Mouse (Mus musculus) central nervous system, embryonic 14 days (tissue): Measurements from ENCODE around the gene Leng1. TPM values are rescaled to one million over a fixed set of nuclear protein-coding genes. Genes with fewer than 3 reads are reported as not detected.

Experiments
- polyA plus RNA-seq: library from polyadenylated mRNA; depleted of rRNA; stranded (reverse); fragments of >200 nt; gene quantifications from 2 replicates; pipeline ENCODE4 v1.2.3, GENCODE M21; 2012; rRNA removed

The Leng1 gene
- polyA plus RNA-seq, result 10.1 and 10.7 TPM in 2 replicates

GRCm38 (mm10) chr7:3665215-3666114 is at the start of gene Leng1:
TSS of gene Leng1 (minus strand) at chr7:3665840.

GRCm38 (mm10) chr7:3703879-3704441 is 38.3 kb upstream of the Leng1 start, which contains the start of gene Rps9:
TSS of gene Rps9 (plus strand) at chr7:3703993.

GRCm38 (mm10) chr7:3692987-3693808 is 27.6 kb upstream of the Leng1 start, which contains the start of gene Mboat7:
TSS of gene Mboat7 (minus strand) at chr7:3693523.

GRCm38 (mm10) chr7:3692382-3692986 is 26.8 kb upstream of the Leng1 start, which contains the start of gene Tsen34:
TSS of gene Tsen34 (plus strand) at chr7:3692863.

GRCm38 (mm10) chr7:3677342-3677741 is 11.7 kb upstream of the Leng1 start, which contains the start of gene Tmc4:
TSS of gene Tmc4 (minus strand) at chr7:3677553.

GRCm38 (mm10) chr7:3644672-3645487 is 20.8 kb downstream of the Leng1 start, which contains the start of gene Cnot3:
TSS of gene Cnot3 (plus strand) at chr7:3645268.

GRCm38 (mm10) chr7:3629543-3630477 is 35.8 kb downstream of the Leng1 start, which contains the start of the genes Tfpt and Prpf31:
TSS of gene Tfpt (minus strand) at chr7:3629929.
TSS of gene Prpf31 (plus strand) at chr7:3629985.

GRCm38 (mm10) chr7:3617242-3617995 is 48.2 kb downstream of the Leng1 start, which contains the start of gene Ndufa3:
TSS of gene Ndufa3 (plus strand) at chr7:3617373.

GRCm38 (mm10) chr7:3616057-3616388 is 49.6 kb downstream of the Leng1 start, which contains the start of gene Oscar:
TSS of gene Oscar (minus strand) at chr7:3616157.

Other genes with a start within 250 kb of the Leng1 start
- 0.04 and 1.8 TPM in 2 replicates for gene Cacng6, start 241.6 kb downstream of the Leng1 start, polyA plus RNA-seq
- 0.05 and 0.21 TPM in 2 replicates for gene Tarm1, start 163.2 kb downstream of the Leng1 start, polyA plus RNA-seq
- 1.6 and 2.2 TPM in 2 replicates for gene Oscar, start 49.7 kb downstream of the Leng1 start, polyA plus RNA-seq
- gene Ndufa3, start 48.5 kb downstream of the Leng1 start, polyA plus RNA-seq, result 221 and 222 TPM in 2 replicates
- 34.6 and 38.4 TPM in 2 replicates for gene Tfpt, start 35.9 kb downstream of the Leng1 start, polyA plus RNA-seq
- gene Prpf31, start 35.9 kb downstream of the Leng1 start, polyA plus RNA-seq, result 72.9 and 84.7 TPM in 2 replicates
- gene Cnot3, start 20.6 kb downstream of the Leng1 start, polyA plus RNA-seq, result 79.6 and 81.0 TPM in 2 replicates
- 12.5 and 16.2 TPM in 2 replicates for gene Tmc4, start 11.7 kb upstream of the Leng1 start, polyA plus RNA-seq
- gene Tsen34, start 27.0 kb upstream of the Leng1 start, polyA plus RNA-seq, result 162 and 166 TPM in 2 replicates
- gene Mboat7, start 27.7 kb upstream of the Leng1 start, polyA plus RNA-seq, result 72.0 and 78.4 TPM in 2 replicates
- gene Rps9, start 38.2 kb upstream of the Leng1 start, polyA plus RNA-seq, result 2,416 and 2,732 TPM in 2 replicates
- 0.40 and 0.48 TPM in 2 replicates for gene Pirb, start 54.6 kb upstream of the Leng1 start, polyA plus RNA-seq
- gene Gm15448, start 159.8 kb upstream of the Leng1 start, polyA plus RNA-seq, result not detected in 2 replicates
- 0.02 and 0.11 TPM in 2 replicates for gene Pira2, start 179.2 kb upstream of the Leng1 start, polyA plus RNA-seq
- 0.02 TPM in 1 of 2 replicates, not detected in the other for gene Gm14548, start 232.3 kb upstream of the Leng1 start, polyA plus RNA-seq
- gene Lilra6, start 249.7 kb upstream of the Leng1 start, polyA plus RNA-seq, result 0.01 and 0.08 TPM in 2 replicates